Mouse (Mus musculus): Measurements from ENCODE around the gene Frmd5.
A peak's percentile ranks its signal among the peaks of the same experiment; 100 is the strongest.

The Frmd5 gene

DNA sequence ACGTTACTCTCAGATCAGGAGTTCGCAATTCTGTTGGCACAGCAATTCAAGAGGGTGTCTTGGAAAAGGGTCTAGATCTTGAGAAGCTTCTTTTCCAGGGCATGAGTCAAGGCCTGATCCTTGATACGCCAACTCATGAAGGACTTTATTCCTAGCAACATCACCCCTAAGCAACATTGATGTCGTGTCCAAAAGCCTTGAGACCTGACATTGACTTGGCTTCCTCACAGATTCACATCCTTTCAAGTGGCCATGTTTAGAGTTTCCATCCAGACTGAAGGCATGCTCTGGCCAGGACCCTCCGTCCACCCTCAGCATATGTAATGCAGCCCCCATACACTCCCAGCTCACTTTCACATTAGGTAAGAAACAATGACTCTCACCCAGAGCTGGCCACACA, 45.0 kb downstream of the Frmd5 start:
- no peak for DNase-seq (ENCODE audit: low spot score)

DNA sequence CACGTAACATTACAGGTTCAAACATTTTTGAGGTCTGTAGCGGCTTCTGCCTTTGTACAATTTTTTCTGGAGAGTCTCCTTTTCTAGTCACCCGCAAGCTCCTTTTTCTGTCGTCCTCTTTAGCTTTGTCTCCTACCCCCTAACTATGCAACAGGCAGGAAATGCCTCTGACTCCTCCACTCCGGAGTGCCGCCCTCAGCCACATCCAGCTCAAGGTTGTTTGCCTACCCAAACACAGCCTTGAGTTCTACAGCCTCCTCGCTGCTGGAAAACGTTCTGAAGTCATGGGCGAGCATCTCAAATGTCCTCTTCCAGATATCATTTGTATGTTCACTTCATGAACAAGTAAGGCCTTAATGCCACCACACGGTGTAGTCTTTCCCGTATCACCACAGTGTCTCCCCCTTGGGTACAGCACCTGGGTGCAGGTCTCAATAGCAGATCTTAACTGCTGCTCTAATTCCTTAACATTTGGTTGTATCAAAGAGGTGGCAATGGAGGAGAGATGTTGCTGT, 45.5 kb downstream of the Frmd5 start:
- peak; percentile 39 for DNase-seq (ENCODE audit: low spot score)

DNA sequence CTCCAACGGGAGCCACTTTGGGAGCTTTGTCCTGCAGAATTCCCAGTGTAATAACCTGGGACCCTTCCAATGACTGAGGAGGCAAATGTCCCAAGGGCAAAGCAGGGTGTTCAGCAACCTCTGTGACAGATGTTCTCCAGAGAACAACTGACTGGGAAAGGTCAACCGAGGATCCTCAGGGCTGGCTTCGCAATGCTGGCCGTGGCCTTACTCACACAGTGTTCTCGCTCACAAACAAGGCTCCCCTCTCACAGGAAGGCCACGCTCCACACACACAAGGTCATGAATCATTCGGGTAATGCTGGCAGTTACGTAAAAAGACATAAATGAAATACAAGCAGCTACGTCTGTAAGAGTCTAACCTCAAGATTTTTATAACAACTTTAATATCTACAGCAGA, 46.2 kb downstream of the Frmd5 start:
- DNase-seq (ENCODE audit: low spot score), result peak; percentile 47

DNA sequence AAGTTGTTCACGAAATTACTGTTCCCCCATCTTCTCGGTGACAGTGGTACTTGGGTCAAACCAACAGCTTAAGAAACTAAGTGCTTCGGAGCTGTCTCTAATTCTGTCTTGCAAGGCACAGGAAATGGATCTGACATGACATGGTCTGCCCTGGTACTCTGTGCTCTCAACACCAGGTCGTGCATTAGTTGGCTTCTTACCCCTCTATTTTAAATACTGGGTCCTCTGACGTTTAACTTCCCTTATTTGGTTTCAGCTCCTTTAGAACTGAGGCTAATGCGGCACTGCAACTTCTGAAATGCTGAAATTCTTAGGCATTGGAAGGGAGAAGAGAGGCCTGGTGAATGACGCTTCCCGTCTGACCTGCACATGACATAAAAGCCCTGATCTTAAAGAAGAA, 48.6 kb downstream of the Frmd5 start:
- no peak for DNase-seq (ENCODE audit: low spot score)

DNA sequence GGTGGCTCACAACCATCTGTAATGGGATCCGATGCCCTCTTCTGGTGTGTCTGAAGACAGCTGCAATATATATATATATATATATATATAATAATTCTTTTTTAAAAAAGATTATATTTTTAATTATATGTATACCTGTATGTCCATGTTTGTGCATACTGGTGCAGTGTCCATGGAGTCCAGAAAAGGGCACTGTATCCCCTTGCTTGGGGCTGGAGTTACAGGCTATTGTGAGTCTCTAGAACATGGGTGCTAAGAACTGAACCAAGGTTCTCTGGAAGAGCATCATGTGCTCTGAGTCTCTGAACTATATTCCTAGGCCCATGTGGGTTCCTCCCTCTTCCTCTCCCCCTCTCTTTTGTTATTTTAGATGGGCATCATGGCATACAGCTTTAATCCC, 50.6 kb downstream of the Frmd5 start:
- no peak for DNase-seq (ENCODE audit: low spot score)

- DNase-seq (ENCODE audit: low spot score), result no peak
Measured at GRCm38 (mm10) chr2:121755056-121755455, 51.8 kb downstream of the Frmd5 start.

DNA sequence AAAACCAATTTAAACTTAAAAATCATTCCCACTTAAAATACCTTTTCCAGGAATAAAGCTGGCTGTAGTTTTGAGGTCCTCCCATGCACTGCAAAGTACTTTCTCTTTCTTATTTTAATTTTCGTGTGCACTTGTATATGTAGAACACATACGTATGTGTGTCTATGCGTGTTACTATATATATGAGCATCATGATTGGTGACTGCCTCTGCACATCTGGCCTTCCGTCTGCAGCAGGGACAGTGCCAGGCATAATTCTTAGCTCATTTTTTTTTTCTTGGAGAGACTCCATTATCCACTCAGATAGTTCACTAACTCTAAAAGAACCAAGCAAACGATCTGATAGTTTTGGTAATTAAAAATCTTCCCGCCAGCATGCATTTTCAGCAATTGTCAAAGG, 56.8 kb downstream of the Frmd5 start:
- no peak for DNase-seq (ENCODE audit: low spot score)

DNA sequence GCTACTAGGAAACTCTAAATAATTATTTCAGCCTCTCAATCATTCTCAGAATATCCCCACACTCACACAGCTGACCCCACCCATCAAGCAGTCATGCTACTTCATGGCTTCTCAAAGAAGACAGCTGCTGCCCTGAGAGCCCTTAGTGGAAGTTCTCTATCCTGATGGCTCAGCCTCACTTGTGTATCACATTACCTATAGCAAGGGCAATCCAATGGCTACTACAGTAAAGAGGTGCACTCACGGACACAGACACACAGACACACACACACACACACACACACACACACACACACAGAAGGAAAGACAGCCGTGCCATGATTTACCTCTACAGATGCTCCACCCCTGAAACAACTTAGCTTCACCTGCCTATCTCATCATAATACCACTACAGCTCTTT, 65.7 kb downstream of the Frmd5 start:
- DNase-seq (ENCODE audit: low spot score), result no peak

DNA sequence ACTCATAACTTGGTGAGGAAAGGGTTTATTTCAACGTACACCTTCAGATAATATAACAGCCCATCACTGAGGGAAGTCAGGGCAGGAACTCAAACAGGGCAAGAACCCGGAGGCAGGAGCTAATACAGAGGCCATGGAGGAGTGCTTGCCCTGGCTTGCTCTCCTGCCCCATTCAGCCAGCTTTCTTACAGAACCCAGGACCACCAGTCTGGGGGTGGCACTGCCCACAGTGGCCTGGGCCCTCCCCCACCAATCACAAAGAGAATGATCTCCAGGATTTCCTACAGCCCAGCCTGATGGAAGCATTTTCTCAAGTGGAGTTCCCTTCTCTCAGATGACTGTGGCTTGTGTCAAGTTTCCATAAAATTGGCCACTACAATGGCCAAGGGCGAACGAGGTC, 67.5 kb downstream of the Frmd5 start:
- DNase-seq (ENCODE audit: low spot score), result no peak

DNA sequence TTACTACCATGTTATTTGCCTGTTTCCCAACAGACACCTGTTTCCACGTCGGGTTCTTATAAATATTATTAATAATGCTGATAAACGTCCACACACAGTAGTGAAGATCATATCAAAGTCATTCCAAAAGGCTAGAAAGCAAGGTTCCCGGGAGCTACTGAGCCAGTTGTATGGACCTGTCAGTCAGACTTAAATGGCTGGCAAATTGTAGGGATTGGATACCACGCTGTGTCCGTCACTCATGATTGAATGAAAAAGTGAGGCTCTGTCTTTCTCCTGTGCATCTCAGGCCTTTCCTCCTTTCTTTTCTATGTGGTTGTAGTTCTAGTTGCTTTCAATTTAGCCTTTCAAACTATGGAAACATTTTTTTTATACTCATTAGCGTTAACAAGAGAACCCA, 73.5 kb downstream of the Frmd5 start:
- DNase-seq (ENCODE audit: low spot score), result no peak

DNA sequence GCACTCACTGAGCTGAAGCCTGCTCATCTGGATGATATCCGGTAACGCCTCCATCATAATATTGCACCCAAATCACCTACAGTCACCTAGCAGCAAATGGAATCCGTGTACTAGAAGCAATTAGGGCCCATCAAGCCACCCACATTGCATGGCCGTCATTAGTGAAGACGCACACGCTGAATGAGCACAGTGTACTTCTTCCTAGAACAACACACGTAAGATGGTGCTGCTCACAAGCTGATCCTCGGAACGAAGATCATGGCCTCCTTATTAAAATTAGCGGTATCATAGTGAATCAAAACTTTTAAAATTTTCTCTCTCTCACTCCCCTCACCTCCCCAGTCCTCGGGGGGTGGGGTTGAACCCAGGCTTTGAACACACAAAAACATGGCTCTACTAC, 76.4 kb downstream of the Frmd5 start:
- no peak for DNase-seq (ENCODE audit: low spot score)

DNA sequence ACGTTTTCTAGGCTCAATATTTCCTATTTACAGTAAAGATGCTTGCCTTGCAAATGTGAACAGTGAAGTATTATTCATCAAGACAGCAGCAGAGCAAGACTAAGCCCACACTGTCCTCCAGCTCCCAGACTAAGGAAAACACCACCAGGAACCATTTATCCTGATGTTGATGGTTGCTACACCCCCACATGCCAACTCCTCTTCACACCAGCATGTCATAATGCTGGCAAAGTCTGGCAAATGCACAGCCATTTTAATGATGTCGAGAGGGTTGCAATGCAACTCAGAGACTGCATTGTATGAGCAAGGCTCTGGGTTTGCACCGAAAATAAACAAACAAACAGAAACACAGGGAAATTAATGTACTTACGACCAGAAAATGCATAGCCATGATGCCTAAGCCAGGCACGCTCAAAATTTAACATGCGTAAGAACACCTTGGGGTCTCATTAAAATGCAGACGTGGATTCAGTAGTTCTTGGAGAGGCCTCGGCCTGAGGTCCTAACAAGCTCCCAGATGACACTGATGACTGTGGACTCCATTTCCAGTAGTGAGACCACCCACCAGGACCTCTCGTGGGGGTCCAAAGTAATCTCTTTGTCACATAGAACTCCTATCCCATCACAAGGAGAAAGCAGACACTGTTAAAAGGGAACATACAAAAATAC, 77.8 kb downstream of the Frmd5 start:
- no peak for DNase-seq (ENCODE audit: low spot score)

- DNase-seq (ENCODE audit: low spot score), result no peak
Measured at GRCm38 (mm10) chr2:121724866-121725265, 82.0 kb downstream of the Frmd5 start.

DNA sequence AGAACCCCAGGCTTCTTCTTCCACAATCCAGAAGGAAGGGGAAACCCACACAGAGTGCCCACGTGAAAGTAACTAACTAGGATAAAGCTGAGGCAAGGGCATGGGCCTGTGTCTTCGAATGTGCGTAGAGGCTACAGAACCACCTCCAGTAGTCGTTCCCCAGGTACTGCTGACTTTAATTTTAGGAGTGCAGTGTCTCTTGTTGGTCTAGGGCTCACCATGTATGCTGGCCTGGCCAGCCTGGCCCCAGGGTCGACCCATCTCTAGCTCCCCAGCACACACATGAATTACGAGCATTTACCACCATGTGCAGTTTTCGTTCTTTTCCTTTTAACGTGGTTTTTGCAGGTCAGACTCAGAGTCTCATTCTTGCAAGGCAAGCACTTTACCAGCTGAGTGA, 83.1 kb downstream of the Frmd5 start:
- no peak for DNase-seq (ENCODE audit: low spot score)

DNA sequence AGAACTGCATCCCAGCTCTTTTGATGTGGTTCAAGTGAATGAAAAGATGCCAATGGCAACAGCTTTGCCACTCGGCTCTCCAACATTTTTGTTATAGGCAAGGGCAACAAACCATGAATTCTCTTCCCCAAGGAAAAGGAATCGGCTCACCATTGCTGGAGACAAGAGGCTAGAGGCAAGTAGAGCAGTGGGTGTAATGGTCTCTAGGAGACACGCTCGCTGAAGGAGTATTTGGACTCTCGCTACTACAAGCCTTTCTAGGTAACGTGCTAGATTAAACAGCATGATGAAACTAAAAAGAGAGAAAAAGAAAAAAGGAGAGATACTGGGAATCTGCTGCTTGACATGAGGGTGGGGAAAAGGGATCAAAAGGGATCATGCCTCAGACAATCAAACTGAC, 87.9 kb downstream of the Frmd5 start:
- no peak for DNase-seq (ENCODE audit: low spot score)

DNA sequence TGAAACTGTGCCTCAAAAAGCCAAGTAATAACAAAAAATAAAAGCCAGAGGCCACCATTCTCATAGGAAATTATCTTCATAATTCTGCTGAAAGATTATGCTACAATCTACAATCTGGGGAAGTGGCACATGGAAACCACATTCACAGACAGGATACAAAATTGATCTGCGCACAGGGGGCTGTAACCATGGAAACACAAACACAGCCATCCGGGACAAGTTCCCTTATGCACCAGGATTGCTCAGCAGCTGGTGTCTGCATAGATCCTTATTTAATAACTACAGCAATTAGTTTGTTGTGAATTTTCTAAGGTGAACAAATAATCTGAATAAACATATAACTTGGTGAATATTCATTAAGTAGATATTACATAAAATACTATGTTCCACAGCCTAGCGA, 89.8 kb downstream of the Frmd5 start:
- no peak for DNase-seq (ENCODE audit: low spot score)

DNA sequence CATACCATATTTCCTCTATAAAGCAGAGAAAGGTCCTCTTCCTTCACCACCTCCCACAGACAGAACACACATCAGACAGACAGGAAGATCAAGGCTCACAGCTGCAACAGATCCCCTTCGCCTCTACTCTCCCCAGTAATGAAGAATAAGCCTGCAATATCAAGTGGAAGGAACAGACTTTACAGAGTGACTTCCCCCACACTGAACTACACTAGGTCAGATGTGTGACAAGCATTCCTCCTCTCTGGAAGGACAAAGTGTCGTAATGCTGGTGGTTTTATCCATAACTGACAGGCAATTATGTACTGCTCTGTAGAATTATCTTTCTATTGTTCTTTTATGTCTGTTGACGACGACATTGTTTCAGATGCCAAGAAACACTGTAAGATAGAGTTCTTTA, 93.3 kb downstream of the Frmd5 start:
- DNase-seq (ENCODE audit: low spot score), result no peak

- no peak for DNase-seq (ENCODE audit: low spot score)
Measured at GRCm38 (mm10) chr2:121711748-121712384, 95.0 kb downstream of the Frmd5 start.

GRCm38 (mm10) chr2:121709096-121709495, 97.8 kb downstream of the Frmd5 start:
- DNase-seq (ENCODE audit: low spot score), result no peak

DNA sequence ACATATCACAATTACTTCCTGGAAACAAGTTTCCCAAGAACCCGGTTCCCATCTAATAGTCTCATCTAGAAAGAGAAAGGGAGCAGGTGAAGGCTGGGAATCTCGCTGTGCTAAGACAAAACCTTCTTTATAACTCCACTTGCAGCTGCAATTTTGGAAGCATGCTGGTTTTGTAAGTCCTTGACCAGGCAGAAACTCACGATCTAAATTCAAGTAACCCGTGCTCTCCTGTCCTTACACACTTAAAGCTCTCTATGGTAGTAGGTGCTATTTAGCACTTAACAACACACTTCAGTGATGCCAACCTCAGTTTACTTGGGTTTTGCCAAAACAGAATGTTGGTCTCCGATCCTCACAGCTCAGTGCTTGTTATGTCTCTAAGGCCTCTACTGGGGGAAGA, 99.4 kb downstream of the Frmd5 start:
- DNase-seq (ENCODE audit: low spot score), result no peak

- no peak for DNase-seq (ENCODE audit: low spot score)
Measured at GRCm38 (mm10) chr2:121705756-121706155, 101.1 kb downstream of the Frmd5 start.

DNA sequence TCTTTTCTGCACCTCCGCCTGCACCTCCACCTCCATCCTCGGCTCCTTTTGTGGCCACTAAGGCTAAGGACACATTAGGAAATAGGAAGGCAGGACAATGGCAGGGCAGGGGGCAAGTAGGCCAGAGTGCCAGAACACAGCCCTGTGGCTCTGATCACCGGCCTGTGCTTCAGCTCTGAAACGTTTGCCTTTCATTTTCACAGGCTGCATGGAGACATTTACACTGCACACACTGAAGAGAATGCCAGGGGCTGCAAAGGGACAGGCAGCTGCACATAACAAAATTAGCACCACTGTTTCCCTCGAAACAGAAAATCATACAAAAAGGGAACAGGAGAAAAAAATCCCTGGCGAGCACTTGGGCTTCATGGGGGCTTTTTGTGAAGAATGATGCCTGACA, 107.6 kb downstream of the Frmd5 start:
- no peak for DNase-seq (ENCODE audit: low spot score)

DNA sequence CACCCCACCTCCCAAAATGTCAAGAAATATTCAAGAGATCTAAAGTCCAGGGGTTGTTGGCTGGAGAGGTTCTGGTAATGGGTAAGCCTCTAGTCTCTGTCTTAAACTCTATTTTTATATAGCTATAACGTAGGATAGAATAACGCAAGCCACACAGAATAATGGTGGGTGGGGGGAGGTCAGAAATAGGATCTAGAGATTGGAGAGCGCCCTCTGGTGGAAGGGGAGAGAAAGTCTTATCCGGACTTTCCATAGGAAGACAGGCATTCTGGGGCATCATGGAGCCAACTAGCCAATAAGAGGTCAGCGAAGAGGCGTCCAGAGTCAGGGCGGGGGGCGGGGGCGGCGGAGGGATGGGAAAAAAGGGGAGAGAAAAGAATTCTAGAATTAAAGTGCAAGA, 111.5 kb downstream of the Frmd5 start:
- DNase-seq (ENCODE audit: low spot score), result no peak

GRCm38 (mm10) chr2:121688107-121688506, 118.8 kb downstream of the Frmd5 start:
- peak; percentile 45 for DNase-seq (ENCODE audit: low spot score)

All from ovary, postnatal 36 days (tissue).